Mouse (Mus musculus): ENCODE data around the gene Mipep. TPM values are rescaled to one million over a fixed set of nuclear protein-coding genes. Genes with fewer than 3 reads are reported as not detected.

The Mipep gene
- polyA plus RNA-seq, 1 experiment from 2014 or later, result 20.8 TPM

- no peak for DNase-seq (ENCODE audit: low spot score)
- Histone ChIP-seq H3K9me3 (no peaks in the 10 kb centered on the region), H3K36me3 (peaks cover 70% of the 10 kb centered on the region), H3K27me3 (ENCODE audit: insufficient read depth, poor library complexity, severe bottlenecking) (no peaks in the 10 kb centered on the region), H3K4me1 (replicated peaks) (peaks cover 7% of the 10 kb centered on the region; the same call in 1 of the 2 replicates), H3K27ac (no peak overlapping the region), H3K4me3 (no peak overlapping the region)
- 85% methylated on average over 7 of the region's 7 CpGs for whole genome bisulfite sequencing
Observed at GRCm38 (mm10) chr14:60762754-60763153, 21.6 kb upstream of the Mipep start.

- no peaks in the 10 kb centered on the region for H3K27me3 ChIP-seq (ENCODE audit: insufficient read depth, poor library complexity, severe bottlenecking)
- no peak for DNase-seq (ENCODE audit: low spot score)
- 95% methylated on average over 5 of the region's 5 CpGs for WGBS
- no peaks in the 10 kb centered on the region for H3K9me3 ChIP-seq
- no peak overlapping the region for H3K4me3 ChIP-seq
- peaks cover 7% of the 10 kb centered on the region; the same call in 1 of the 2 replicates for H3K4me1 ChIP-seq (replicated peaks)
- peaks cover 60% of the 10 kb centered on the region for H3K36me3 ChIP-seq
- no peak overlapping the region for H3K27ac ChIP-seq
Observed at GRCm38 (mm10) chr14:60763746-60764145, 20.6 kb upstream of the Mipep start.

- Histone ChIP-seq H3K4me3 (no peak overlapping the region), H3K9me3 (no peaks in the 10 kb centered on the region), H3K36me3 (peaks cover 52% of the 10 kb centered on the region), H3K27me3 (ENCODE audit: insufficient read depth, poor library complexity, severe bottlenecking) (no peaks in the 10 kb centered on the region), H3K27ac (no peak overlapping the region), H3K4me1 (replicated peaks) (peaks cover 7% of the 10 kb centered on the region; the same call in 1 of the 2 replicates)
- DNase-seq (ENCODE audit: low spot score), result no peak
- 84% methylated on average over 4 of the region's 4 CpGs for WGBS
Observed at GRCm38 (mm10) chr14:60764526-60764925, 19.8 kb upstream of the Mipep start.

GRCm38 (mm10) chr14:60765025-60765424 is 19.3 kb upstream of the Mipep start:
- no peaks in the 10 kb centered on the region for H3K27me3 ChIP-seq (ENCODE audit: insufficient read depth, poor library complexity, severe bottlenecking)
- H3K4me3 ChIP-seq, result no peak overlapping the region
- H3K27ac ChIP-seq, result no peak overlapping the region
- no peaks in the 10 kb centered on the region for H3K9me3 ChIP-seq
- peaks cover 7% of the 10 kb centered on the region; the same call in 1 of the 2 replicates for H3K4me1 ChIP-seq (replicated peaks)
- 61% methylated on average over 2 of the region's 2 CpGs for WGBS
- no peak for DNase-seq (ENCODE audit: low spot score)
- peaks cover 47% of the 10 kb centered on the region for H3K36me3 ChIP-seq

- 73% methylated on average over 4 of the region's 4 CpGs for WGBS
- no peaks in the 10 kb centered on the region for H3K9me3 ChIP-seq
- H3K27me3 ChIP-seq (ENCODE audit: insufficient read depth, poor library complexity, severe bottlenecking), result no peaks in the 10 kb centered on the region
Observed at GRCm38 (mm10) chr14:60767884-60768283, 16.5 kb upstream of the Mipep start, which contains the start of gene C1qtnf9. C1qtnf9 (plus strand) TSS chr14:60768134.

GRCm38 (mm10) chr14:60769340-60769739 is 15.0 kb upstream of the Mipep start:
- no peaks in the 10 kb centered on the region for H3K9me3 ChIP-seq
- H3K36me3 ChIP-seq, result peaks cover 5% of the 10 kb centered on the region; the same call in 1 of the 2 replicates
- H3K4me1 ChIP-seq (replicated peaks), result peaks cover 7% of the 10 kb centered on the region; the same call in 1 of the 2 replicates
- H3K4me3 ChIP-seq, result no peak overlapping the region
- WGBS, result 44% methylated on average over 6 of the region's 6 CpGs
- no peaks in the 10 kb centered on the region for H3K27me3 ChIP-seq (ENCODE audit: insufficient read depth, poor library complexity, severe bottlenecking)
- H3K27ac ChIP-seq, result no peak overlapping the region
- DNase-seq (ENCODE audit: low spot score), result no peak

More at GRCm38 (mm10) chr14:60767884-60768283, 16.5 kb upstream of the Mipep start, which contains the start of gene C1qtnf9:
- Histone ChIP-seq H3K4me1 (replicated peaks) (peaks cover 7% of the 10 kb centered on the region; the same call in 1 of the 2 replicates), H3K4me3 (no peak within 1 kb of the TSS), H3K27ac (no peak within 1 kb of the TSS), H3K36me3 (peaks cover 19% of the 10 kb centered on the region)
- DNase-seq (ENCODE audit: low spot score), result no peak

- Histone ChIP-seq H3K4me1 (replicated peaks) (no peaks in the 10 kb centered on the region), H3K36me3 (no peaks in the 10 kb centered on the region), H3K9me3 (no peaks in the 10 kb centered on the region), H3K4me3 (no peak overlapping the region), H3K27me3 (ENCODE audit: insufficient read depth, poor library complexity, severe bottlenecking) (no peaks in the 10 kb centered on the region), H3K27ac (no peak overlapping the region)
- DNase-seq (ENCODE audit: low spot score), result no peak
- WGBS, result 75% methylated on average over 6 of the region's 6 CpGs
Observed at GRCm38 (mm10) chr14:60770594-60770993, 13.8 kb upstream of the Mipep start.

GRCm38 (mm10) chr14:60771057-60771456 is 13.3 kb upstream of the Mipep start:
- peak overlapping the region; percentile 45 for H3K4me3 ChIP-seq
- 7% methylated on average over 8 of the region's 8 CpGs for WGBS

GRCm38 (mm10) chr14:60773476-60773875 is 10.9 kb upstream of the Mipep start:
- 75% methylated on average over 2 of the region's 2 CpGs for WGBS
- no peak for DNase-seq (ENCODE audit: low spot score)

More at GRCm38 (mm10) chr14:60771057-60771456, 13.3 kb upstream of the Mipep start:
- DNase-seq (ENCODE audit: low spot score), result peak; percentile 73
- H3K4me1 ChIP-seq (replicated peaks), result no peaks in the 10 kb centered on the region
- H3K27me3 ChIP-seq (ENCODE audit: insufficient read depth, poor library complexity, severe bottlenecking), result no peaks in the 10 kb centered on the region
- no peaks in the 10 kb centered on the region for H3K9me3 ChIP-seq
- H3K36me3 ChIP-seq, result no peaks in the 10 kb centered on the region
- H3K27ac ChIP-seq, result 0 out of 2 replicates have a peak overlapping the region, but pooled peaks have one; percentile 13

GRCm38 (mm10) chr14:60776521-60776920 is 7.9 kb upstream of the Mipep start:
- no peaks in the 10 kb centered on the region for H3K27me3 ChIP-seq (ENCODE audit: insufficient read depth, poor library complexity, severe bottlenecking)
- H3K4me1 ChIP-seq (replicated peaks), result no peaks in the 10 kb centered on the region
- H3K4me3 ChIP-seq, result no peak overlapping the region
- H3K27ac ChIP-seq, result no peak overlapping the region
- no peaks in the 10 kb centered on the region for H3K9me3 ChIP-seq
- H3K36me3 ChIP-seq, result no peaks in the 10 kb centered on the region
- DNase-seq (ENCODE audit: low spot score), result no peak
- 89% methylated on average over 8 of the region's 8 CpGs for WGBS

More at GRCm38 (mm10) chr14:60773476-60773875, 10.9 kb upstream of the Mipep start:
- Histone ChIP-seq H3K36me3 (no peaks in the 10 kb centered on the region), H3K4me3 (no peak overlapping the region), H3K4me1 (replicated peaks) (no peaks in the 10 kb centered on the region), H3K9me3 (no peaks in the 10 kb centered on the region), H3K27me3 (ENCODE audit: insufficient read depth, poor library complexity, severe bottlenecking) (no peaks in the 10 kb centered on the region), H3K27ac (no peak overlapping the region)

GRCm38 (mm10) chr14:60777485-60777919 is 6.9 kb upstream of the Mipep start:
- H3K36me3 ChIP-seq, result no peaks in the 10 kb centered on the region
- no peak for DNase-seq (ENCODE audit: low spot score)
- no peaks in the 10 kb centered on the region for H3K9me3 ChIP-seq
- WGBS, result 88% methylated on average over 5 of the region's 5 CpGs
- no peaks in the 10 kb centered on the region for H3K27me3 ChIP-seq (ENCODE audit: insufficient read depth, poor library complexity, severe bottlenecking)
- H3K27ac ChIP-seq, result no peak overlapping the region
- no peak overlapping the region for H3K4me3 ChIP-seq
- 0 out of 2 replicates have a peak, but pooled peaks cover 2% of the 10 kb centered on the region for H3K4me1 ChIP-seq (replicated peaks)

GRCm38 (mm10) chr14:60779198-60779597 is 5.2 kb upstream of the Mipep start:
- 89% methylated on average over 7 of the region's 7 CpGs for WGBS
- Histone ChIP-seq H3K36me3 (no peaks in the 10 kb centered on the region), H3K27me3 (ENCODE audit: insufficient read depth, poor library complexity, severe bottlenecking) (peaks cover 5% of the 10 kb centered on the region; the same call in 1 of the 2 replicates), H3K9me3 (no peaks in the 10 kb centered on the region), H3K27ac (no peak overlapping the region), H3K4me1 (replicated peaks) (peaks cover 7% of the 10 kb centered on the region; the same call in 1 of the 2 replicates), H3K4me3 (no peak overlapping the region)
- no peak for DNase-seq (ENCODE audit: low spot score)

GRCm38 (mm10) chr14:60782121-60782656 is 2.2 kb upstream of the Mipep start:
- Histone ChIP-seq H3K9me3 (no peaks in the 10 kb centered on the region), H3K4me3 (no peak overlapping the region), H3K4me1 (replicated peaks) (peaks cover 19% of the 10 kb centered on the region), H3K27me3 (ENCODE audit: insufficient read depth, poor library complexity, severe bottlenecking) (peaks cover 5% of the 10 kb centered on the region; the same call in 1 of the 2 replicates), H3K36me3 (no peaks in the 10 kb centered on the region), H3K27ac (no peak overlapping the region)
- DNase-seq (ENCODE audit: low spot score), result no peak
- 48% methylated on average over 7 of the region's 7 CpGs for WGBS
